Mouse (Mus musculus) T-helper 2 cell (primary cell): ENCODE measurements around the gene Amigo3.
"Not testable (repeated sequence)": the region's sequence is repeated elsewhere in the genome, so short reads cannot be mapped to it uniquely, and the experiment has no call there.

ENCODE experiments used
- in situ Hi-C: fragments of 300-600 bp; cut with MboI, MseI; formaldehyde crosslinking; loops from one replicate; pipeline ENCODE4 v1.15.1; 2025; ENCODE audit warnings: high pct_unique_total_duplicates

Gene Amigo3

DNA sequence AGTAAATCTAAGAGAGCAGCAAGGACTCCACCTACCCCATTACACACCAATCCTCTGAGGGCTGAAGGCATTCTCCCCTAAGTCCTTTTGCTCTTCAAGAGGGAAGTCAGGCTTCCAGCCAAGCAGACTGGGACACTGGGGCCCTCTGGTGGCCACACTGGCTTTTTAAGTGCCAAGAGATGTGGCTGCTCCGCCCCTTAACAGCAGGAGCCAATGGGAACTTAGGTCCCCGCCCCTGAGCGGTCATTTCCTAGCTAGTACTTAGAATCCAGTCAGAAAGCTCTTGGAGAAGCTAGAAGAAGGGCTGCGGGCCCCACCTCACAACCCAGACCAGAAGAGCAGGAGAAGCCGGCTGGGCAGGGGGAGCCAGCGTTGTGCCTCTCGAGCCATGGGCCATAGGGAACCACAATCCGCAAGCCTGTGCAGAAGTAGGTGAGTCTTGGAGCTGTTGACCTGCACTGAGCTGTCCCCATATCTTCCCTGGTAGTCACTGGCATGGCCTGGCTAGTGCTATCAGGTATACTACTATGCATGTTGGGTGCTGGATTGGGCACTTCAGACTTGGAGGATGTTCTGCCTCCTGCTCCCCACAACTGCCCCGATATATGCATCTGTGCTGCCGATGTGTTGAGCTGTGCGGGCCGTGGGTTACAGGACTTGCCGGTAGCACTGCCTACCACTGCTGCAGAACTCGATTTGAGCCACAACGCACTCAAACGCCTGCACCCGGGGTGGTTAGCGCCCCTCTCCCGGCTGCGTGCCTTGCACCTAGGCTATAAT, at the start of gene Amigo3:
Gene Amigo3 (plus strand): TSS at position 275 of the 780 bp plus-strand sequence.
- in situ Hi-C loops, result no loop called here

- in situ Hi-C loops, result no loop called here
Measured at GRCm38 (mm10) chr9:108003531-108003890, 49.4 kb upstream of the Amigo3 start.

DNA sequence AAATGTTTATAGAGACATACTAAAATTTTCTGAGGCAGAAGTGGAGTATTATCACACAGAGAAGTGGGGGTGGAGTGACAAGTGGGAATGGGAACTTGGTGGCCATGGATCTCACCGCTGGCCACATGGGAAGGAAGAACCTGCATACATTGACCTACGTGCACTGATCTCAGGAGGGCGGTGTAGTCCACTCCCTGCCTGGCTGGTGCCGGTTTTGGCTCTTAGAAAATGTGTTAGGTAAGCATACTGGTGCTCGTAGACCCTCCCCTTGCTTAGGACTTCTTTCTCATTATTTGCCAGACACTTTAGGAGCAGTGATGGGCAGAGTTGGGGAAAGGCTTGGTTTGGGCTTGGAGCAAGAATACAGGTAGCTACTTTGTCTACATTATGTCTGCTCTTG, 44.9 kb upstream of the Amigo3 start:
- in situ Hi-C loops, result no loop called here

- in situ Hi-C loops, result no loop called here
Measured at GRCm38 (mm10) chr9:108010385-108010784, 42.6 kb upstream of the Amigo3 start.

- in situ Hi-C loops, result not testable (repeated sequence)
Measured at GRCm38 (mm10) chr9:108013577-108013976, 39.4 kb upstream of the Amigo3 start.

DNA sequence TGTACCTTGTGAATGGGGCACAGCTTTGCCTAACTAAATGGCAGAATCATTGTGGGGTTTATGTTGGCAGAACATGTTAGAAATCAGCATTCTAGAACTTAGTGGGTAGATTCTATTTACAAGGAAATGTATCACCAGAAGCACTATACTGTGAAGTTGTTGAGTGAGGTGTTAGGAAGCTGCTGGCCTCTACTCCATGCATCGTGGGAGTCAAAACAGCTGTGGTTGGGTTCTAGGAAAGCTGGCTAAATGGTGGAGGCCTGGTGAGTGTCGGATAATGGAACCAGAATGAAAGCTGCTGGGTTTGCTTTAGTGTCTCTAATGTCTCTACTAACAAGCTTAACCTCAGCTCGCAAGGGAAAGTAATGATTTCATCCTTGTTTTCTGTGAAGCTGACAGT, 35.8 kb upstream of the Amigo3 start:
- in situ Hi-C loops, result no loop called here

DNA sequence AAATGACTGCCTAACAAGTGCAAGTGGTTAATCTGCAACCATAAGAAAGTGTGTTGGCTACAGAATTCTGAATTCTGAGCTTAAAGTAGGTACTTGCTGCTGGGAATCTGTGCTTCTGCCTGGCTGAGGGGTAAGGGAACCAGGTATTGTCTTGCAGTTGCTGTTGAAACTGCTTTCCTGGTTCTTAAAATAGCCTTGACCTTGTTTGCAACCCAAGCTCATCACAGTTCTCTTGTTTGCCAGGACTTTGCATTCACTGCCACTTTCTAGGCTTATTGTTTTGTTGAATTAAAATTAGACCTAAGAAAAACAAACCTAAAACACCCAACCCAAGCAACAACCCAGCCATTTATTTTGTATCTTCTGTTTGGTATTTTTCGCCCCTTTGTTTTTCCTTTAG, 32.2 kb upstream of the Amigo3 start:
- in situ Hi-C loops, result no loop called here

DNA sequence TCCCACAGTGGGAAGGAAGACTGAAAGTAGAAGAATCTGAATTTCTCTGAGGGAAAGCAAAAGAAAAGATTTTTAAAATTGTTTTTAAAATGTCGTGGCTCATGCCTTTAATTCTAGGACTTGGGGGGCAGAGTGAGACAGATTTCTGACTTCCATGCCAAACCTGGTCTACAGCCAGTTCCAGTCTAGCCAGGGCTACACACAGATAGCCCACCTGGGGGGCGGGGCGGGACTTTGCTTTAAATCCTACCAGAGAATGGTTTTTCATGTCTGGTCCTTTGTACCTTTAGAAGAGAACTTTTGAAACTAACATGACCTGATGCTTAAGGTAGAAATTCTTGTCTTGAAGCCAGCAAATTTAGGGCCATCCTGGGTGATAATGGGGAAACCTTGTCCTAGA, 29.7 kb upstream of the Amigo3 start:
- in situ Hi-C loops, result no loop called here

DNA sequence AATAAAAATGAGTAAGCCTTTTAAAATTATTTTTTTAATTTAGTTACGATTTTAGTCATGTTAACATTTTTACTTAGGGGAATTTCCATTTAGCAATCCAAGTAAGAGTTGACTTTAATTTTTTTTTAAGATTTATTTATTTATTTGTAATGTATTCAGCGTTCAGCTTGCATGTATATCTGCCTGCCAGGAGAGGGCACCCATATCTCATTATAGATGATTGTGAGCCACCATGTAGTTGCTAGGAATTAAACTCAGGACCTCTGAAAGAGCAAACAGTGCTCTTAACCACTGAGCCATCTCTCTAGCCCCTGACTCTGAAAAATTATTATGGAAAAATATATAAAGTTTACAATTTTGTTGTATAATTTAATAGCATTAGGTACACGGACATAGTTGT, 26.4 kb upstream of the Amigo3 start:
- in situ Hi-C loops, result no loop called here

GRCm38 (mm10) chr9:108027867-108028266, 25.1 kb upstream of the Amigo3 start:
- in situ Hi-C loops, result no loop called here

DNA sequence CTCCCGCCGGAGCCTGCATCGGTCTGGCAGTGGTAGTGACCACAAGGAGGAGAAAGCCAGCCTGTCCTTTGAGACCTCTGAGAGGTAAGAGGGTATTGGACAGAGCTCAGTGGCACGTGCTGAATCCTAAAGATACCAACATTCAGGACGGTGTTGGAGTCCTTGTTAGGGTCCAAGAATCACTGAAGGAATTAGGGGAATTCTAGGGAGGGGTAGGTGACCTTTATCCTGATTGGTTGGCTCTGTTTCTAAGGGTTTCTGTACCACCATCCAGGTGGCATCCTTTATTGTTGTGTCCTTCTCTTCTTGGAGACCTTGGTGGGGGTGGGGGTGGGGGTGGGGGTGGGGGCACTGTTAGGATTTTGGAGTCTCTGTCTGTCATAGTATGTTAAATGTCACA, 20.8 kb upstream of the Amigo3 start:
- in situ Hi-C loops, result no loop called here

- in situ Hi-C loops, result no loop called here
Measured at GRCm38 (mm10) chr9:108035331-108036156, 17.4 kb upstream of the Amigo3 start.

GRCm38 (mm10) chr9:108044751-108045492, 8.0 kb upstream of the Amigo3 start:
- in situ Hi-C loops, result no loop called here

DNA sequence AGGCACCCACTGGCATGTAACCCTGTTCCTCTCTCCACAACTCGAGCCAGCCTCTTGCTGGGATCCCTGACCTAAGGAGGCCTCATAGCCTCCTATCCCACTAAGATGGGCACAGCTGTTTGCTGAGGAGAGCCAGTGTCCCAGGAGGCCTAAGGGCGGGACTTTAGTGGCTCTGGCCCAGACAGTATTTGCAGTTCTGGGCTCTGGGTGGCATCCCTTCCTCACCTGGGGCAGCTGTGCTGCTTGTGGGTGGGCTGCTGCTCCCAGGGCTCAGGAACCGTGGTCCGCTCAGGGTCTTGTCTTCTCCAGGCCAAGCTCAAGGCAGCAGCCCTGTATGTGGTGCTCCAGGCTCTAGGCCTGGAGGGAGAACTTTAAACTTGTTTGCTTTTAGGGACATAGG, 6.4 kb upstream of the Amigo3 start:
- in situ Hi-C loops, result no loop called here

DNA sequence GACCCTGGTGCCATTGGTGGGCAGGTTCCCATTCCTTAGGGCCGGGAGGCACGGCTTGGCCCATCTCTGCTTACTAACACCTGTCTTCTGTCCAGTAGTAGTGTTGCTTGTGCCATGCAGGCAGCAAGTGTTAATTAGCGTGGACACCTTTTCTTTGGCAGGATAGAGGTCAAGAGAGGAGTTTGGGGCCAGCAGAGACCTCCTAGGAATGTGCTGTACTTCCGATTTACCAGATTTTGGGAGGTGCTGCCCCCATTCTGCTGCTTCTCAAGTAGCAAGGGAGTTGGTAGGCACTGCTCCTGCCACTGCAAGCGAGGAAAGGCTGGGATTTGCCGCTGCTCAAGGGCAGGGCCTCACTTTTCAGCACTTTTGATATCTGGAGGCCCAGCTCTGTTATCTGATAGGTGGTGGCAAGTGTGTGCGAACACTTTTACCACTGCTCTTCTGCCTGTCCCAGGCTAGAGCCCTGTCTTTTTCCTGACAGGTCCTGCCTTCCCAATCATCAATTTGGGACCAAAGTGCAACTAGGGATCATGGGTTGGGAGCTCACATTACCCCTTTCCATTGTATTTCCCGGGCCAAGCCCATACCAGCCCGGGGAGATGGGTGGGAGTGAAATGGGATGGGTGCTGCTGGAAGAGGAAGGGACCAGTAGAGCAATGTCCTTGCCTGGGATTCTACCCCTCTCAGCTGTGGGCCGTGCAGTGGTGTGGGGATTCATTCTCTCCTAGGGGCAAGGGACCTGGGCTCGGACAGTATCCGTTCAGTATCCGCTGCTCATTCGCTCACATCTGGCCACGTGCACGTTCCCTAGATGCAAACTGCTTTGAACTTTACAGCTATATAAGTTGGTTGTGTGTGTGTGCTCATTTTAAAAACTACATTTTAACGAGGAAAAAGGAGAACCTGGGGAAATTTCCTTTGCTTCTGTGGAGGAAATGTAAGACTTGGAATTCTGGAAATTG, 5.1 kb upstream of the Amigo3 start:
- in situ Hi-C loops, result no loop called here

GRCm38 (mm10) chr9:108048566-108048955, 4.4 kb upstream of the Amigo3 start:
- in situ Hi-C loops, result no loop called here

DNA sequence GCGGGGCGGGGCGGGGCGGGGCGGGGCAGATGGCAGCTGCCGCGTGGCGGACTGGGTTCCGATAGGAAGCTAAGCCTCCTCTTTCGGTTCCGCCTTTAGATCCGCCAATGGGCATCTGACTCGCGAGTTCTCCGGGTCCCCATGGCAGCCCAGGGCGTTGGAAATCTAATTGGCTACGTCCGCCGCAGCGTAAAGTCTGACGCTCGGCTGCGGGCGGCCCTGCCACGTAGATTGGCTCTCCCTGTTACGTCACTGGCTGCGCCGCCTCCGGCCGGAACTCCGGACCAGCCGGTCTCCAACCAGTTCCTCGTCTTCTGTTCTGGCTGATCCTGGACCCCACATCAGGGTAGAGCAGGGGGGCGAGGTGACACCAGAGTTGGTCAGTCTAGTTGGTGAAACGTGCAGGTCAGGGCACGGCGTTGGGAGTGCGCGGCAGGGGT, 3.9 kb upstream of the Amigo3 start, which contains the start of gene Gmppb:
Gene Gmppb (plus strand): TSS at position 227 of the 440 bp plus-strand sequence.
- in situ Hi-C loops, result no loop called here

GRCm38 (mm10) chr9:108049561-108050251, 3.3 kb upstream of the Amigo3 start:
- in situ Hi-C loops, result no loop called here

DNA sequence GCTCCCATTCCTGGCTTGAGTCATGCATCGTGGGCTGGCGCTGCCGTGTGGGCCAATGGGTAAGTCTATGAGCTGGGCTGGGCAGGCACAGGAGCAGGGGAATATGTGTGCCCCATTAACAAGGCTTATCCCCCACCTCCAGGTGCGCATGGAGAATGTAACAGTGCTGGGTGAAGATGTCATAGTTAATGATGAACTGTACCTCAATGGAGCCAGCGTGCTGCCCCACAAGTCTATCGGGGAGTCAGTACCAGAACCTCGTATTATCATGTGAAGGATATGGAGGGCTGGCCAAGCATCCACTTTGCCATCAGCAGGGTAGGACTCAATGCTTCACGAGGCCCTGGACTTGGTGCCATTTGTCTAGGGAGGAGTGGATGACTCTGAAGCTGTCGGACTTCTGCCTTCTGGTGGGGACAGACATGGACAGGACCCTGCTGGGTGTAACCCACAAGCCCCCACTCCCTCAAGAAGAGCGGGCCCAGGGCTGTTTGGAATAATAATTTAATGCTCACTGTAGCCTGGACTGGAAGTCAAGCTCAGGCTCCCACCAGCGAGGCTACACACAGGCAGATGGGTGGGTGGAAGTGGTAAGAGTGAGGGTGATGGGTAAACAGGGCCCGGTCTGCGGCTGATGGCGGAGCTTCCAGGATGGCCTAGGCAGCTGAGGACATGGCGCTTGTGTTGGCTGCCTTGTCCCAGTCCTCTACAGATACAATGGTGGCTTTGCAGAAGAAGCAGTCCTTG, 1.6 kb upstream of the Amigo3 start:
- in situ Hi-C loops, result no loop called here

DNA sequence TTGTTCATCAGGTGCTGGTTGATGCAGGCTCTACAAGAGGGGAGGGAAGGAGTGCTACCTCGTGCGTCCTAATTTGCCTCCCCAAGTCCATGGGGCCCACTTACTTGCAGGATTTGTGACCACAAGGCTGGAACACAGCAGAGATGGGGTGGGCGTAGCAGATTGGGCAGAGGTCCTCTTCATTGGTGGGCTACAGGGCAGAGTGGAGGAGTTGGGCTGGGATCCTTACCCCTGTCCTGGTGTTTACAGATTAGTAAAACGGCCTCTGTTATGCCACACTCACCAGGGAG, 1.1 kb upstream of the Amigo3 start:
- in situ Hi-C loops, result no loop called here
